Comparison of ENCODE assay signal across 21 mouse cellular contexts in genomic region chr15:81225732-81226131, GRCm38 (mm10). TPM values are rescaled to one million over a fixed set of nuclear protein-coding genes. Genes with fewer than 3 reads are reported as not detected.
"Had no signal": no experiment of that assay in that cellular context is flagged by ENCODE, and none has a peak within 500 bp of the region (broad histone marks: within the 10 kb centered on the region; RNA-seq: fewer than 3 reads in every experiment).

No protein-coding gene starts in this region.

- H3K4me1 ChIP-seq: limb, embryonic 15.5 days; neural tube, embryonic 12.5 days; neural tube, embryonic 15.5 days; stomach, embryonic 15.5 days had no signal

- H3K27ac ChIP-seq: limb, embryonic 15.5 days; liver, embryonic 14.5 days; macrophage; neural tube, embryonic 12.5 days; neural tube, embryonic 15.5 days; stomach, embryonic 15.5 days had no signal

- H3K4me3 ChIP-seq: limb, embryonic 15.5 days; neural tube, embryonic 12.5 days; neural tube, embryonic 15.5 days; stomach, embryonic 15.5 days had no signal

- H3K36me3 ChIP-seq: limb, embryonic 15.5 days; neural tube, embryonic 12.5 days; neural tube, embryonic 15.5 days; stomach, embryonic 15.5 days had no signal

- DNase-seq: kidney, adult 18-20 months; kidney, adult 9 months; kidney, postnatal 14 days; kidney, postnatal 4 days; left cerebral cortex, postnatal 4 days; liver, postnatal 0 days; lung, embryonic 14.5 days; midbrain, embryonic 14.5 days; right cerebral cortex, adult 18-20 months; right cerebral cortex, postnatal 14 days; right cerebral cortex, postnatal 4 days; spleen, adult 18-20 months; thymus, postnatal 36 days had no signal

- H3K27me3 ChIP-seq: limb, embryonic 15.5 days; neural tube, embryonic 12.5 days; neural tube, embryonic 15.5 days; stomach, embryonic 15.5 days had no signal

- H3K4me2 ChIP-seq: limb, embryonic 15.5 days; liver, embryonic 11.5 days; lung, embryonic 14.5 days; neural tube, embryonic 12.5 days; neural tube, embryonic 15.5 days; stomach, embryonic 15.5 days had no signal

- ATAC-seq: liver, postnatal 0 days; lung, postnatal 0 days had no signal

- H3K9ac ChIP-seq: limb, embryonic 15.5 days; liver, embryonic 14.5 days; liver, postnatal 0 days; lung, embryonic 14.5 days; neural tube, embryonic 12.5 days; neural tube, embryonic 15.5 days; stomach, embryonic 15.5 days had no signal

- H3K9me3 ChIP-seq: limb, embryonic 15.5 days; neural tube, embryonic 12.5 days; neural tube, embryonic 15.5 days; stomach, embryonic 15.5 days had no signal

RNA-seq across cellular contexts. Expression of gene Mchr1, which starts 9.6 kb away (rescaled TPM):
- polyA plus RNA-seq: macrophage had no signal
